Mouse (Mus musculus) MEL (cell line): ENCODE data around the gene Zscan20.

Experiments
- CTCF ChIP-seq, 3 experiments: IDR thresholded peaks in 2 of 3; conservative IDR thresholded peaks in 1 of 3; 2 replicates each; pipeline ENCODE4 v1.5.1; 2011 to 2012; ENCODE audit warnings: low read length in 3 of 3, low read depth in 2 of 3, mild to moderate bottlenecking in 2 of 3, improper control_type of control experiment in 1 of 3, inconsistent platforms in 1 of 3, mixed read lengths in 1 of 3, moderate library complexity in 1 of 3; ENCODE audit not compliant: control insufficient read depth in 1 of 3, insufficient read depth in 1 of 3, poor library complexity in 1 of 3, severe bottlenecking in 1 of 3
- MAFK ChIP-seq: IDR thresholded peaks from 2 replicates; pipeline ENCODE4 v1.6.1; 2011; ENCODE audit warnings: low read depth, mild to moderate bottlenecking, low read length, improper control_type of control experiment, borderline replicate concordance

DNA sequence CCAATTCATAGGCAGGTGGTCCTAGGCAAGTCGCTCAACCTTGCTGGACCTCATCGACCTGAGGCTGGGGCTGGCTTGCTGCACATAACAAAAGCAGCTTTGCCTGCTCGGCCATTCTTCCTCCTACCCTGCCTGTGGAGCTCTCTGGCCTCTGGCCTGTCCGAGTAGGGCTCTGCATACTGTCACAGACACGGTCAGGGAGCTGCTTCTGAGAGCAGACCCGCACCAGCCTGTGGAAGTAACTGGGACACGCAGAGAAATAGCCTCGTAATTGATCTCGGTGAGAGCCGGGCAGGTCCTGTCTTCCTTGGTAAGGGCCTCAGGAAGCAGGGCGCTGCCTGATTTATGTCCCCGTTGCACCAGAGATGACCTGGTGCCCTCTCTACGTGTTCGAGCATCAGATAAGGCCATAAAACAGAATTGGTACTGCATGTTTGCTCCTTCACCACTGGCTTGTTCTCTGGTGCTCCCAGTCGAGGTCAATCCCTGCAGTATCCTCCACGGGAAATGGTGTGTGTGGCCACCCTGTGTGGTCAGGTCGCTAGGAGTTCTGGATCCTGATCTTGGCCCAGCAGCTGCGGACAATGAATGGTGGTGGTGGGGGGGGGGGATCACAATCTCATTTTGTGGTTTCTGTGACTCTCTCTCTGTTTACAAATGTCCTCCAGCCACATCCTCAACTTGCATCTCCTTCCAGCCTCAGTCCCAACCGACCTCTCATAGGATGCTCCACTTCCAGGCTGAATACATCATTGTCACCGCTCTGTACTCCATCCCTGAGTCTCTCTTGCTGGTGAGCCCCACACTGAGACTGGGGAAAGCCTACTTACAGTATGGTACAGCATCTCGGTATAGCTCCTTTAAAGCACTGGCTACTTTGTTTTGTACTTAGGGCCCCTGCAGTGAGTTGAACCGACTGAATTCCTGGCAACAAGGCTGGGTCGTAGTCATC is 32.1 kb upstream of the Zscan20 start:
- TF ChIP-seq MAFK = no peak
- no peak for TF ChIP-seq CTCF (IDR thresholded peaks at IDR 0.05 in 2 of 3, conservative IDR thresholded peaks at IDR 0.05 in 1 of 3; ENCODE audit: control insufficient read depth in 1 of 3, insufficient read depth in 1 of 3, low read depth in 2 of 3, low read length in 3 of 3, poor library complexity in 1 of 3, severe bottlenecking in 1 of 3)
